Mouse (Mus musculus) liver, postnatal 0 days (tissue): ENCODE data around the gene D10Wsu102e. TPM values are rescaled to one million over a fixed set of nuclear protein-coding genes. Genes with fewer than 3 reads are reported as not detected.
"Not testable (repeated sequence)": the region's sequence is repeated elsewhere in the genome, so short reads cannot be mapped to it uniquely, and the experiment has no call there.

Source experiments
- ATAC-seq: fragments of 200-750 bp; cut with Nextera tagmentation; 2 replicates; pipeline ENCODE4 v1.8.0; 2017; ENCODE audit warnings: mild to moderate bottlenecking, moderate library complexity
- DNase-seq: peaks from one replicate; pipeline ENCODE4 v3.0.0-alpha.2; 2016
- H3K27ac ChIP-seq: fragments of 300-500 bp; sonication (generic); 2 replicates; pipeline ENCODE4 v1.5.1; 2014; ENCODE audit warnings: antibody characterized with exemption, moderate library complexity, mild to moderate bottlenecking, low read depth
- H3K27me3 ChIP-seq: fragments of 300-500 bp; sonication (generic); 2 replicates; pipeline ENCODE4 v1.6.1; 2014; ENCODE audit warnings: low read length, control low read depth, mixed read lengths; ENCODE audit not compliant: insufficient read depth
- H3K36me3 ChIP-seq: fragments of 300-500 bp; sonication (generic); replicated peaks from 2 replicates; pipeline ENCODE4 v1.6.1; 2014; ENCODE audit warnings: mild to moderate bottlenecking, control low read depth, low read length, moderate library complexity, mixed read lengths; ENCODE audit not compliant: insufficient read depth
- H3K4me1 ChIP-seq: fragments of 300-500 bp; sonication (generic); 2 replicates; pipeline ENCODE4 v1.6.1; 2014; ENCODE audit warnings: antibody characterized with exemption, mild to moderate bottlenecking, control low read depth; ENCODE audit not compliant: insufficient read depth
- H3K4me2 ChIP-seq: fragments of 300-500 bp; sonication (generic); 2 replicates; pipeline ENCODE4 v1.6.1; 2014; ENCODE audit warnings: low read depth, mild to moderate bottlenecking, low read length, moderate library complexity, mixed read lengths
- H3K4me3 ChIP-seq: fragments of 300-500 bp; sonication (generic); 2 replicates; pipeline ENCODE4 v1.5.1; 2014; ENCODE audit warnings: low read depth, low read length
- H3K9ac ChIP-seq: fragments of 300-500 bp; sonication (generic); replicated peaks from 2 replicates; pipeline ENCODE4 v1.6.1; 2014; ENCODE audit warnings: mild to moderate bottlenecking, moderate library complexity
- H3K9me3 ChIP-seq: fragments of 300-500 bp; sonication (generic); 2 replicates; pipeline ENCODE4 v1.6.1; 2016; ENCODE audit warnings: mild to moderate bottlenecking, control low read depth, low read length, mixed read lengths
- CTCF ChIP-seq: sonication (generic); IDR thresholded peaks from 2 replicates; pipeline ENCODE4 v1.5.1; 2016; ENCODE audit warnings: antibody characterized with exemption, low read depth
- EP300 ChIP-seq: IDR thresholded peaks from 2 replicates; pipeline ENCODE4 v1.6.1; 2016; ENCODE audit warnings: antibody characterized with exemption, low read depth, mild to moderate bottlenecking
- WGBS: fragments of 180-500 bp; shearing (Covaris S2); extraction: QIAGEN DNeasy Blood & Tissue Kit; methylation state at CpG from one replicate; pipeline ENCODE4 v1.1.7; 2014; ENCODE audit not compliant: insufficient replicate concordance; 5-methylcytosine and 5-hydroxymethylcytosine counted together
- polyA plus RNA-seq: library from polyadenylated mRNA; unstranded; fragments of >200 nt; fragmentation: Nextera tagmentation; extraction: Ambion mirVana; gene quantifications from 2 replicates; pipeline ENCODE4 v1.2.1, GENCODE M21; 2015

The D10Wsu102e gene
- polyA plus RNA-seq, 1 experiment from 2014 or later: 0.16 TPM

DNA sequence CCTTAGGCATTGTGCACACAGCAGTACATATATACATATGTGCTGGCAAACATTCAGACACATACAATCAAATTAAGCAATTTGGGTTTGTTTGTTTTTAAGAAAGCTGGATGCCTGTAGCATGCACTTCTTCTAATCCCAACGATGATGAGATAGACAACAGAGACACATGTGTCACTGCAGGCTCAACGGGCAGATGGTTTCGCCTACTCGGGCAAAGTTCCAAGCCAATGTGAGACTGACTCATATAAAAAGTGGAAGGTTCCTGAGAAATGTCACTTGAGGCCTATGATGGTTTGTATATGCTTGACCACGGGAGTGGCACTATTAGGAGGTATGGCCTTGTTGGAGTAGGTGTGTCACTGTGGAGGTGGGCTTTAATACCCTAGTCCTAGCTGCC, 16.9 kb upstream of the D10Wsu102e start:
- no peaks in the 10 kb centered on the region for H3K36me3 ChIP-seq
- ATAC-seq (no peak), DNase-seq (no peak)
- H3K4me1 ChIP-seq: no peaks in the 10 kb centered on the region
- H3K4me2 ChIP-seq: no peak overlapping the region
- WGBS: 73% methylated on average over 5 of the region's 5 CpGs
- no peak overlapping the region for H3K9ac ChIP-seq
- no peak overlapping the region for H3K4me3 ChIP-seq
- H3K27ac ChIP-seq: no peak overlapping the region
- no peaks in the 10 kb centered on the region for H3K9me3 ChIP-seq
- TF ChIP-seq EP300 (no peak), CTCF (no peak)
- H3K27me3 ChIP-seq: peaks cover 10% of the 10 kb centered on the region

DNA sequence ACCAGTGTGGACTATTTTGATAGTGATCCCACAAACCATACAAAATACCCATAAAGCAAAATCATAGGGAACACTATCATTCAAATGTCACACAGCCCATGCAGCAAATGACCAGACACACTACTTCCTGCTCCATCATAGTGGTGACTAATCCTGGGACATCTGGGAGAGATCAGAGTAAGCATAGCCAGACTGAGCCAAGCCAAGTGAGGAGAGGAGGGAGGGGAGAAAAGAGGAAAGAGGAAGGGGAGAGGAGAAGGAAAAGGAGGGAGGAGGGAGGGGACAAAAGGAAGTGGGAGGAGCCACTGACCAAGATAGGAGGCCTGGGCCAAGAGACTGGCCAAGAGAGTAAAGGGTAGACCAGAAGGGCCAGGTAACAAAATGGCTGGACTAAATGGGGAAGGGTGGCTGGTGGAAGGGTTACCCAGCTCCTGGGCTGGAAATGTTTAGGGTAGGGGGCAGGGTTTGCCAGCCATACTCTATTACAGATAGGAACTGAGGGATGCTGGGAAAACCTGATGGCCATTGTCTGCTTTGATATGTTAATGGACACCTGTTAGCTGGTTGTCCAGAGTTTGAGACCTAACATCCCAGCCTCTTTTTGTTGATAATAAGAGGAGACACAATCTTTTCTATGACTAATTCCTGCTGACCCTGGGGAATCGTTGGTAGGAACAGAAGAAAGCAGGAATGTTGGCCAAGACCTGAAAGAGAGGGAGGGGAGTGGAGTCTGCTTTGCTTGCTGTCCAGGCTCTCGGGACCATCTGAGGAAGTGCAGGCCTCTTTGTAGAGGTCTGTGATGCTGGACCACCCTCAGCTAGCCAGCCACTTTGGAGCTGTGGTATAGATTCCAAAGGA, 16.0 kb upstream of the D10Wsu102e start:
- Histone ChIP-seq H3K4me1 (no peaks in the 10 kb centered on the region), H3K27ac (no peak overlapping the region), H3K4me3 (no peak overlapping the region), H3K9me3 (no peaks in the 10 kb centered on the region), H3K4me2 (no peak overlapping the region), H3K36me3 (no peaks in the 10 kb centered on the region), H3K27me3 (peaks cover 4% of the 10 kb centered on the region; the same call in 1 of the 2 replicates), H3K9ac (no peak overlapping the region)
- DNase-seq (no peak), ATAC-seq (no peak)
- TF ChIP-seq EP300: no peak
- TF ChIP-seq CTCF: no peak
- 78% methylated on average over 2 of the region's 2 CpGs for WGBS

DNA sequence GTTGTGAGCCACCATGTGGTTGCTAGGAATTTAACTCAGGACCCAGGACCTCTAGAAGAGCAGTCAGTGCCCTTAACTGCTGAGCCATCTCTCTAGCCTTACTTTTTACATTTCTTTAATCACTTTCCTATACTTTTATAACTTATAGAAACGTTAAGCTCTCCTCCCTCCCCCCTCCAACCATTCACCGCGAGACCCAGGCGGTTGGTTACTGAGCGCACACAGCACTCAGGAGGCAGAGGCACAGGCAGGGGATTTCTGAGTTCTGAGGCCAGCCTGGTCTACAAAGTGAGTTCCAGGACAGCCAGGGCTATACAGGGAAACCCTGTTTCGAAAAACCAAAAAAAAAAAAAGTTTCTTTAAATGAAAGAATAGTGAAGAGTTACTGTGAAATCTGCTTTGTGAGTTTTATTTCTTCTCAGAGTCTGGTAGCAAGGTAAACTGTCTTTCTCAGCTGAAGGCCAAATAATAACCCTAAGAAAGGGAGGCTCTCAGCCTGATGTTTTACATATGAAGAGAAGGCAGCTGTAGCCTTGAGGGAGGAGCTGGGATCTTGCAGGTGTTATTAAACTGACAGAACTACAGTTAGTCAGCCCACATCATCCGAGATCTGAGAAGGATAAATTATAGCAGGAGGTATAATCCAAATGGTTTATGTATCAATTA, 14.2 kb upstream of the D10Wsu102e start:
- no peaks in the 10 kb centered on the region for H3K27me3 ChIP-seq
- no peaks in the 10 kb centered on the region for H3K9me3 ChIP-seq
- no peak overlapping the region for H3K9ac ChIP-seq
- no peak overlapping the region for H3K4me3 ChIP-seq
- no peak for DNase-seq
- 56% methylated on average over 7 of the region's 7 CpGs for whole genome bisulfite sequencing
- H3K4me2 ChIP-seq: no peak overlapping the region
- no peaks in the 10 kb centered on the region for H3K36me3 ChIP-seq
- TF ChIP-seq CTCF (no peak), EP300 (no peak)
- no peak for ATAC-seq
- no peaks in the 10 kb centered on the region for H3K4me1 ChIP-seq
- H3K27ac ChIP-seq: no peak overlapping the region

DNA sequence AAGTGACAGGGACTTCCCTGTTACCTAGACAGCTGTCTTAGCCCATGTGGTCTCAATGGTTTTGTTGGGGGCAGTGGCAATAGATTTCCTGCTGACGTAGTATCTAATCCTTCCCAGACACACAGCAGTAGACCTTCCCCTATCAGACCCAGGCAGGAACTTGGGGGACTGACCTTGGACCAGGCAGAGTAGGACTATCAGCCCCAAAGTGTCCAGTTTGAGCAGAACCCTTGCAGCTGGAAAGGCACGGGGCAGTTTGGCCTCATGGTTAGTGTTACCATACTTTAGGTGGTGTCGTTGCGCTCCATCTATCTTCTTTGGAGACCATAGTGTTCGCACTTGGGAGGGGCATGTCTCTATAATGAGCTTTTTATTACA, 13.7 kb upstream of the D10Wsu102e start:
- Histone ChIP-seq H3K9ac (no peak overlapping the region), H3K4me3 (no peak overlapping the region), H3K27ac (no peak overlapping the region), H3K4me2 (no peak overlapping the region), H3K4me1 (no peaks in the 10 kb centered on the region), H3K27me3 (no peaks in the 10 kb centered on the region), H3K9me3 (no peaks in the 10 kb centered on the region), H3K36me3 (no peaks in the 10 kb centered on the region)
- 78% methylated on average over 5 of the region's 5 CpGs for WGBS
- TF ChIP-seq EP300 (no peak), CTCF (no peak)
- DNase-seq (no peak), ATAC-seq (no peak)

DNA sequence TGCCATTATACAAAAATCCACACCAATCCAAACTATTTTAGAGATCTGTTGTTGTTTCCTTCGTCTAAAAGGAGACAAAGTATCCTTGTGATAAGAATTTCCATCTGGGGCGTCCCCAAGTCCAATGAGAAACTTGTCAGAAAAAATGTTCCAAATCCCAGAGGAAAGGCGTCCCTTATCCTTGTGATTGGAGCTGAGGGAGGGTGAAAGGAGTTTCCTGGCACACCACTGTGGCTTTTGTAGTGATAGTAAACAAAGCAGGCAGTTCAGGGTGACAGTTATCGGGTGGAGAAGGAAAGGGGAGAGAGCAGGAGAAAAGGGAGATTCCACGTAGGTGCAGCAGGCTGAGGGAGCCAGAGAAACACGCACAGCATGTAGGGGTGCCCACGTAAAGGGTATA, 12.5 kb upstream of the D10Wsu102e start:
- Histone ChIP-seq H3K9ac (no peak overlapping the region), H3K4me1 (no peaks in the 10 kb centered on the region), H3K27me3 (no peaks in the 10 kb centered on the region), H3K4me3 (no peak overlapping the region), H3K36me3 (no peaks in the 10 kb centered on the region), H3K27ac (no peak overlapping the region), H3K4me2 (no peak overlapping the region), H3K9me3 (no peaks in the 10 kb centered on the region)
- no peak for ATAC-seq
- no peak for DNase-seq
- 32% methylated on average over 7 of the region's 7 CpGs for whole genome bisulfite sequencing
- no peak for TF ChIP-seq EP300
- TF ChIP-seq CTCF: no peak

DNA sequence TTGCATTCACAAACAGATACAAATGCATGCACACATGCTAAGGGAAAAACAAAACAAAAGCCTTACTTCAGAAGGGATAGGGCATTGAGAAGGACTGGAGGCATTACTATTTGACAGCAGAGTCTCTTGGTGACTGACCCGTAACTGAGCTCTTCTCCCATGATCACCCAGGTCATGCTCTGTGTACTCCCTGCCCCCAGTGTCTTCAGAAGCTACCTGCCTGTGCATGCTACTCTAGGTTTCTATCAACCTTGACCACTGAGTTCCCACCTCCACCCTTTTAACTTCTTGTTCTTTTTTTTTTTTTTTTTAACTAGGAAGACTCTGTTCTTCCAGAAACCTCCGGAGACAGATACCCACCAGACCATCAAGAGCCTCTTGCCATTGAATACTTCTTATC, 9.3 kb upstream of the D10Wsu102e start:
- Histone ChIP-seq H3K4me3 (no peak overlapping the region), H3K4me1 (peaks cover 8% of the 10 kb centered on the region), H3K27ac (no peak overlapping the region), H3K9ac (no peak overlapping the region), H3K4me2 (no peak overlapping the region), H3K27me3 (no peaks in the 10 kb centered on the region), H3K36me3 (no peaks in the 10 kb centered on the region), H3K9me3 (no peaks in the 10 kb centered on the region)
- TF ChIP-seq EP300 (no peak), CTCF (no peak)
- ATAC-seq (no peak), DNase-seq (no peak)
- 82% methylated on average over 2 of the region's 2 CpGs for WGBS

DNA sequence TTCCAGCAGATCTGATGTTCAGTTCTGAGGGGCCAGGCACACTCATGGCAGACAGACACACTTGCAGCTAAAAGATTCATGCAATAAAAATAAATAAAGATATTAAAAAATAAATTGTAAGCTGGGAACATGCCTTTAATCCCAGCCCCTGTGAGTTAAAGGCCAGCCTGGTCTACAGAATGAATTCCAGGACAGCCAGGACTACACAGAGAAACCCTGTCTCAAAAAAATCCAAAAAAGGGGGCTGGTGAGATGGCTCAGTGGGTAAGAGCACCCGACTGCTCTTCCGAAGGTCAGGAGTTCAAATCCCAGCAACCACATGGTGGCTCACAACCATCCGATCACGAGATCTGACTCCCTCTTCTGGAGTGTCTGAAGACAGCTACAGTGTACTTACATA, 8.2 kb upstream of the D10Wsu102e start:
- H3K27me3 ChIP-seq, H3K4me3 ChIP-seq, H3K9me3 ChIP-seq, H3K4me1 ChIP-seq, H3K9ac ChIP-seq, H3K27ac ChIP-seq, H3K36me3 ChIP-seq, H3K4me2 ChIP-seq, DNase-seq, ATAC-seq: not testable (repeated sequence)
- 83% methylated on average over 3 of the region's 4 CpGs for WGBS
